Mouse (Mus musculus) midbrain, embryonic 11.5 days (tissue): ENCODE measurements at regions not wholly inside any gene's neighbourhood (a gene's known extent, or its start where the extent isn't known, plus 50 kb on each side); places are given as distances from the start of the nearest gene placed in this dataset.

ENCODE experiments used
- ATAC-seq: fragments of 200-750 bp; cut with Nextera tagmentation; 2 replicates; pipeline ENCODE4 v1.8.0; 2017; ENCODE audit warnings: moderate TSS enrichment, moderate library complexity; ENCODE audit not compliant: low FRiP score
- DNase-seq: peaks from one replicate; pipeline ENCODE4 v3.0.0; 2015; ENCODE audit warnings: low spot score; ENCODE audit errors: missing footprints
- H3K27ac ChIP-seq: fragments of 300-500 bp; sonication (generic); 2 replicates; pipeline ENCODE4 v1.5.1; 2014; ENCODE audit warnings: low read depth, low read length
- H3K27me3 ChIP-seq: fragments of 300-500 bp; sonication (generic); 2 replicates; pipeline ENCODE4 v1.6.1; 2014; ENCODE audit warnings: mild to moderate bottlenecking, low read length, moderate library complexity, mixed read lengths; ENCODE audit not compliant: control insufficient read depth, insufficient read depth
- H3K36me3 ChIP-seq: fragments of 300-500 bp; sonication (generic); 2 replicates; pipeline ENCODE4 v1.6.1; 2014; ENCODE audit warnings: mild to moderate bottlenecking, low read length, moderate library complexity, mixed read lengths; ENCODE audit not compliant: control insufficient read depth, insufficient read depth
- H3K4me1 ChIP-seq: fragments of 300-500 bp; sonication (generic); 2 replicates; pipeline ENCODE4 v1.6.1; 2014; ENCODE audit warnings: low read length; ENCODE audit not compliant: control insufficient read depth, insufficient read depth
- H3K4me2 ChIP-seq: fragments of 300-500 bp; sonication (generic); 2 replicates; pipeline ENCODE4 v1.6.1; 2014; ENCODE audit warnings: mild to moderate bottlenecking, moderate library complexity
- H3K4me3 ChIP-seq: fragments of 300-500 bp; sonication (generic); 2 replicates; pipeline ENCODE4 v1.5.1; 2014; ENCODE audit warnings: low read depth, low read length
- H3K9ac ChIP-seq: fragments of 300-500 bp; sonication (generic); 2 replicates; pipeline ENCODE4 v1.6.1; 2014; ENCODE audit warnings: low read length
- H3K9me3 ChIP-seq: fragments of 300-500 bp; sonication (generic); 2 replicates; pipeline ENCODE4 v1.6.1; 2016; ENCODE audit warnings: low read length; ENCODE audit not compliant: control insufficient read depth
- WGBS: fragments of 180-500 bp; shearing (Covaris S2); extraction: QIAGEN DNeasy Blood & Tissue Kit; methylation state at CpG from one replicate; pipeline ENCODE4 v1.1.7; 2014; 5-methylcytosine and 5-hydroxymethylcytosine counted together

DNA sequence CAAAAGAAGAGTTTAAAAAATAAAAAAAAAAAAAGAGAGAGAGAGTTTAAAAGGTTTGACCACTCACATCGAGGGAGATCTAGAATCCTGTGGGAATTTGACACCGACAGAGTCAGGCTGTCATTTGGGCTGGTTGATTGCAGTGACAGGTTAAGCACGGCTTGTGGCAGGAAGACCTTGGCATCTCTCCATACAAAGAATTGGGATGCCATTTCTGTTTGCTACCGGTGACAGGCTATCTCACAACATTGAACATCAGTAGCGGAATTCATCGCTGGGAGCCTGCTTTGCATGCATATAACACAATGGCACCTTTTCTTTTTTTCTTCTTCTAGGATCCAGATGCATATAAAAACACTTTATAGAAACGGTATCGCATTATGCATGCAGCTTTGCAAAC lies 53.7 kb upstream of the Gm26657 start:
- no peak overlapping the region for H3K4me3 ChIP-seq
- no peak overlapping the region for H3K27ac ChIP-seq
- WGBS: 75% methylated on average over 8 of the region's 8 CpGs
- no peaks in the 10 kb centered on the region for H3K27me3 ChIP-seq
- no peaks in the 10 kb centered on the region for H3K4me1 ChIP-seq
- H3K9me3 ChIP-seq: no peaks in the 10 kb centered on the region
- H3K4me2 ChIP-seq: no peak overlapping the region
- no peaks in the 10 kb centered on the region for H3K36me3 ChIP-seq
- H3K9ac ChIP-seq: no peak overlapping the region
- ATAC-seq: no peak
- no peak for DNase-seq

DNA sequence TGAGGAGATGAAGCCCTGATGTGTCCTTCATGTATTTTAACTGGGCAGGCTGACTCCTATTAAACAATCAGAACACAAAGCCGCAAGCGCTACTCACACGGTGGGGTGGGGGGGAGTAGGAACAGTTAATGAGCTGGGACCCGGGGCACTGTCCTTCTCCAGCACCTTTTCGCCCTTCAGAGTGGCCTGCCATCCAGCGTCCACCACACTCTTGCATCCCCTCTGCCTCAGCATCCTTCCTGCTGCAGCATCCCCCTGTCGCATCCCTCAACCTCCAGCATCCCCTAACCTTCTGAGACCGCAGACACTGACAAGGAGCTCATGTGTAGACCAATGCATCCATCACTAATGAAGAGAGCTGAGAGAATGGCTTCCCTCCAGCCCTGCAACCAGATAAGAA lies 54.2 kb upstream of the Gm26657 start:
- H3K27me3 ChIP-seq: no peaks in the 10 kb centered on the region
- DNase-seq (no peak), ATAC-seq (peak; percentile 11; the same call in 1 of the 2 replicates)
- 72% methylated on average over 8 of the region's 8 CpGs for WGBS
- H3K9ac ChIP-seq: no peak overlapping the region
- H3K27ac ChIP-seq: no peak overlapping the region
- no peaks in the 10 kb centered on the region for H3K36me3 ChIP-seq
- no peak overlapping the region for H3K4me2 ChIP-seq
- H3K4me3 ChIP-seq: no peak overlapping the region
- no peaks in the 10 kb centered on the region for H3K4me1 ChIP-seq
- no peaks in the 10 kb centered on the region for H3K9me3 ChIP-seq

DNA sequence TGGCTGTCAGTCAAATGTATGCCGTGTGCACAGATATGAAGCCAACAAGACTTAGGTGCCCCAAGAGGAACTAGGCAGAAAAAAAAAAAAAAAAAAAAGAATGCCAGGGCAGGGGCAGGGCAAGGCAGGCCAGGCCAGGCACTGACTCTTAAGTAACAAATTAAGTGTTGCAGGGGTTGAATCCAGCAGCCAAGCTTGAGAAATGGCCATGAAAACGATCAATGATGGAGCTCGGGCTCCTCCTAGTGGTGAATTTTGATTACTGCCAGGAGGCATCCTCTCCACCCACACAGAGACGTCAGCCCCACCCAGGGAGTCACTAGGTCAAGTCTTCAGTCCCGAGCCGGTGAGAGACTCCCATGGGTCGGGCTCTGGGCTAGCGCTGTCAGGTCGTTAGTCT lies 54.7 kb upstream of the Gm26657 start:
- ATAC-seq: peak; percentile 83

DNA sequence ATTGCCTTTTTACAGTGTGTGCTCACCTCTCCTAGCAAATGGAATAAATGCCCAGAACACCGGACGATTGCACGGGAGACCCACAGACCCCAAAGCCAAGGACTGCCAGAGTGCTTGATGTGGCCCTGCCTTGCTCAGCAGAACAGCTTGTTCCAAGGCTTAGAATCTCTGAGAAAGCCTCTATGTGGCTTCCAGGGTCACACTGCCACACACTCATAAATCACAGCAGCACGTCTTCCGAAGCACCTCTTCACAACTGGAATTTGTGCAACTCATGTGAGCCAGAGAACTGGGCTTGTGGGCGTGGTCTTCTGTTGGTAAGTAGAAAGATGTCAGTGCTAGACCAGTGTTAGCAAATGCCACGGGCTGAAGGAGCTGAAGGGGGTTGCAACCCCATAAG lies 55.8 kb upstream of the Gm26657 start:
- no peaks in the 10 kb centered on the region for H3K9me3 ChIP-seq
- 86% methylated on average over 7 of the region's 7 CpGs for WGBS
- DNase-seq (no peak), ATAC-seq (no peak)
- H3K27me3 ChIP-seq: no peaks in the 10 kb centered on the region
- no peaks in the 10 kb centered on the region for H3K4me1 ChIP-seq
- no peak overlapping the region for H3K4me2 ChIP-seq
- H3K36me3 ChIP-seq: no peaks in the 10 kb centered on the region
- no peak overlapping the region for H3K27ac ChIP-seq
- no peak overlapping the region for H3K4me3 ChIP-seq
- H3K9ac ChIP-seq: no peak overlapping the region

More for the DNA sequence above, 54.7 kb upstream of the Gm26657 start:
- Histone ChIP-seq H3K27ac (no peak overlapping the region), H3K27me3 (no peaks in the 10 kb centered on the region), H3K9ac (no peak overlapping the region), H3K4me2 (no peak overlapping the region), H3K4me3 (no peak overlapping the region), H3K4me1 (no peaks in the 10 kb centered on the region), H3K9me3 (no peaks in the 10 kb centered on the region), H3K36me3 (no peaks in the 10 kb centered on the region)
- 10% methylated on average over 9 of the region's 9 CpGs for WGBS
- peak; percentile 99 for DNase-seq

DNA sequence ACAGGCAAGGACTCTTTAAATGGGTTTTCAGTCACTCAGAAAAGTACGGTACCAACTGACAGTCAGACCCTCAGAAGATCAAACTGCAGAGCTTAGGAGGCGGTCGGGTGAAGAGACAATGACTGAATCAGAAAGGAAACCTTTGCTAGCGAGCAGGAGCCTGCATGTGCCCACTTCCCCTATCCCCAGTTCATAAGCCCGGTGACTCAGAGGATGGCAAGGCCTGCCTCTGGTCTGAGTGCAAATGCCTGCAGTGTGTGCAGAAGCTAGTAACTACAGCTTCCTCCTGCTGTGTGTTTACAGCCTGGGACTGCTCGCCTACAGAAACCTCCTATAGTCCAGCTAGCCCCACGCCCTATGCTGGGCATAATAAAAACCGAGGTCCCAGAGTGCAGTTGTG lies 58.7 kb upstream of the Gm26657 start:
- 69% methylated on average over 8 of the region's 8 CpGs for WGBS
- H3K27me3 ChIP-seq: no peaks in the 10 kb centered on the region
- no peak overlapping the region for H3K9ac ChIP-seq
- no peaks in the 10 kb centered on the region for H3K9me3 ChIP-seq
- no peak overlapping the region for H3K27ac ChIP-seq
- no peaks in the 10 kb centered on the region for H3K36me3 ChIP-seq
- H3K4me1 ChIP-seq: no peaks in the 10 kb centered on the region
- ATAC-seq: no peak
- no peak overlapping the region for H3K4me2 ChIP-seq
- no peak overlapping the region for H3K4me3 ChIP-seq
- no peak for DNase-seq

DNA sequence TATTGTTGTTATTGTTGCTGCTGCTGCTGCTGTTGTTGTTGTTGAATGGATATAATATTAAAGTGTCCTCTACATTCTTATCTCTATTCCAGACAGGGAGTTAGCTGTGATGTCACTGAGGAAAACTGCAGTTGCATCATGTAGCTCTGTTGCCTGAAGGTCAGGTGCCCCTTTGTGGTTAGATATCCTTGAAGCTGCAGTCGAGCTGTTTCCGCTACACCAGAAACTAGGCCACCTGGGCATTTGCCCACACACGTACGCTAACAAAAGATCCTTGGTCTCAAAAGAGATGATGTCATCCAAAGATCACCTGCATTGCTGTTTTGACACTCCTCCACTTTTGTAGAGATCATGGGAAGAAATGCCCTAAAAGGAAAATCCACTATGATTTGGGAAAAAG lies 66.0 kb upstream of the Gm26657 start:
- H3K36me3 ChIP-seq: no peaks in the 10 kb centered on the region
- no peak for ATAC-seq
- H3K4me2 ChIP-seq: no peak overlapping the region
- H3K4me1 ChIP-seq: no peaks in the 10 kb centered on the region
- no peak overlapping the region for H3K27ac ChIP-seq
- WGBS: 89% methylated on average over 4 of the region's 4 CpGs
- H3K9me3 ChIP-seq: no peaks in the 10 kb centered on the region
- no peak overlapping the region for H3K4me3 ChIP-seq
- H3K9ac ChIP-seq: no peak overlapping the region
- H3K27me3 ChIP-seq: no peaks in the 10 kb centered on the region
- DNase-seq: no peak

DNA sequence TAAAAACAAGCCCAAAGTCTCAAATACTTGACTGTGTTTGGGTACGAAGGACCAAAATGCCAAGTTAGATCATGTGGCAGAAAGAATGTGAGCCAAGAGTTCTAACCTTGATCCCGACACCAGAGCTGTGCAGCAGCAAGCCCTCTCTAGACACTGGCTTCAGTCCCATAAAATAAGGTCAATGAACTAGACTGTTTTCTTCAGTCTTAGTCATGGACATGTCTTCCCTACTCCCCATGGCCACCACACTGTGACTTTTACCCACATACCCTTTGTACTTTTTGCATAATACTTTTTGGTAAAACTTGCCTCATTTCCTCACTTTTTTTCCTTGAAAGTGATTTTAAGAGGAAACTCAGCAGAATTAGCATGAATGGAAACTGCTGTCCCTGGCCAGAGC lies 74.9 kb upstream of the Gm26657 start:
- DNase-seq (no peak), ATAC-seq (no peak)
- 84% methylated on average over 2 of the region's 2 CpGs for WGBS
- Histone ChIP-seq H3K4me1 (no peaks in the 10 kb centered on the region), H3K4me2 (no peak overlapping the region), H3K27ac (no peak overlapping the region), H3K27me3 (no peaks in the 10 kb centered on the region), H3K9ac (no peak overlapping the region), H3K9me3 (no peaks in the 10 kb centered on the region), H3K36me3 (no peaks in the 10 kb centered on the region), H3K4me3 (no peak overlapping the region)

DNA sequence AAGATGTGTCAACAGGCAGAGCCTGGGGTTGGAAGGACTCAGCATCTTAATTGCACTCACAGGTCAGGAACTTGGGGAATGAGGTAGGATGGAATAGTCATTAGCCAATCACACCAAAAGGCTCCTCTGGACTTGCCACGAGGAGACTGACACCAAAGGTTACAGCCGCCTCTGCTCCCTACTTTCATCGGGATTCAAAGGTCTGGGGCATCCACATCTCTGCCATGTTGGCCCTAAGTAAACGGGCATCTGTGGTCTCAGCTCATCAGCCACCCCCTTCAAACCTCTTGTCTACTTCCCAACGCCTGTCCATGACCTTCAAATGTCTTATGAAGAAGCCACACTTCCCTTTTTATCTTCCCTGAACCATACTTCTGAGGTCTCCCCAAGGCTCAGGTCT lies 78.1 kb upstream of the Gm26657 start:
- Histone ChIP-seq H3K9me3 (no peaks in the 10 kb centered on the region), H3K36me3 (no peaks in the 10 kb centered on the region), H3K4me3 (no peak overlapping the region), H3K4me1 (no peaks in the 10 kb centered on the region), H3K9ac (no peak overlapping the region), H3K4me2 (no peak overlapping the region), H3K27me3 (no peaks in the 10 kb centered on the region), H3K27ac (no peak overlapping the region)
- ATAC-seq: no peak
- 85% methylated on average over 5 of the region's 5 CpGs for WGBS
- DNase-seq: no peak

DNA sequence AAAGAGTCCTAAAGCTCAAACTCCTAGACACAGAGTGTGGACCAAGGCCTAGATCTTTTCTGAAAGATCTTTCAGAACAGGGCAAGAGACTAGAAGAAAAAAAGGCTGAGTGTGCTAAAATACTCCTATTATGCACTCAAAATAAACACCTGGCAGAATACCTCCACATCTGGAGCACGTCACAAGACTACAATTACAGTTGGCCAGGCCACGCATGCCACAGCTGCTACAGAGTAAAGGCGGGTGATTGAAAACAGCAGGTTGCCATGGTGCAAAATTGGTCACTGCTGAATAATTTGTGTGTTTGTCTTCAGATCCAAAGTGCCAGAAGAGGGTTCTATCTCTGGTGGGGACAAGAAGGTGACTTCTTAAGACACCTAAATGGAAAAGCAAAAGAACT lies 82.8 kb upstream of the Gm26657 start:
- WGBS: 85% methylated on average over 3 of the region's 3 CpGs
- H3K27me3 ChIP-seq: no peaks in the 10 kb centered on the region

DNA sequence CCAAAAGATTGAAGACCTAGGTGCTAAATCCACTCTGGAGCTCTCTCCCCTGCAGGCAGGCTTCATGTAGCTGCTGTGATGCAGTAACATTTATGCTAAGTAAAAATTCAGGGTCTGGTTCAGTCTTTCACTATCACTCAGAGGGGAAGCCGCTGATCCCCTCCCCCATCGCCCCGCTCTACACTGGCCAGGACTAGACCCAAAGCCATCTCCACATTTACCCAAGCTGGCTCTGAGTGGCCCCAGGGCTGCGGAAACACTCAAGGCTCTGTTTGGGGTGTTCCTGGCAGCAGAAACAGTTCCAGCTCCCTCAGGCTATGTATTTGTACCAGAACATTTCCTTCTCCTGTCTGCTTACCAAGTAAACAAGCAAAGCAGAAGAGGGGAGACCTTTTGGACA lies 85.5 kb upstream of the Gm26657 start:
- Histone ChIP-seq H3K27me3 (no peaks in the 10 kb centered on the region), H3K4me2 (no peak overlapping the region), H3K36me3 (no peaks in the 10 kb centered on the region), H3K9ac (no peak overlapping the region), H3K27ac (no peak overlapping the region), H3K9me3 (no peaks in the 10 kb centered on the region), H3K4me1 (0 out of 2 replicates have a peak, but pooled peaks cover 3% of the 10 kb centered on the region), H3K4me3 (no peak overlapping the region)
- ATAC-seq: no peak
- WGBS: 79% methylated on average over 4 of the region's 4 CpGs
- no peak for DNase-seq

More for the DNA sequence above, 82.8 kb upstream of the Gm26657 start:
- H3K9me3 ChIP-seq: no peaks in the 10 kb centered on the region
- no peak overlapping the region for H3K4me2 ChIP-seq
- no peak overlapping the region for H3K4me3 ChIP-seq
- ATAC-seq (no peak), DNase-seq (no peak)
- no peak overlapping the region for H3K9ac ChIP-seq
- H3K4me1 ChIP-seq: 0 out of 2 replicates have a peak, but pooled peaks cover 3% of the 10 kb centered on the region
- H3K27ac ChIP-seq: no peak overlapping the region
- no peaks in the 10 kb centered on the region for H3K36me3 ChIP-seq
